13 mouse cellular contexts compared by ENCODE assay signal in the genomic region with DNA sequence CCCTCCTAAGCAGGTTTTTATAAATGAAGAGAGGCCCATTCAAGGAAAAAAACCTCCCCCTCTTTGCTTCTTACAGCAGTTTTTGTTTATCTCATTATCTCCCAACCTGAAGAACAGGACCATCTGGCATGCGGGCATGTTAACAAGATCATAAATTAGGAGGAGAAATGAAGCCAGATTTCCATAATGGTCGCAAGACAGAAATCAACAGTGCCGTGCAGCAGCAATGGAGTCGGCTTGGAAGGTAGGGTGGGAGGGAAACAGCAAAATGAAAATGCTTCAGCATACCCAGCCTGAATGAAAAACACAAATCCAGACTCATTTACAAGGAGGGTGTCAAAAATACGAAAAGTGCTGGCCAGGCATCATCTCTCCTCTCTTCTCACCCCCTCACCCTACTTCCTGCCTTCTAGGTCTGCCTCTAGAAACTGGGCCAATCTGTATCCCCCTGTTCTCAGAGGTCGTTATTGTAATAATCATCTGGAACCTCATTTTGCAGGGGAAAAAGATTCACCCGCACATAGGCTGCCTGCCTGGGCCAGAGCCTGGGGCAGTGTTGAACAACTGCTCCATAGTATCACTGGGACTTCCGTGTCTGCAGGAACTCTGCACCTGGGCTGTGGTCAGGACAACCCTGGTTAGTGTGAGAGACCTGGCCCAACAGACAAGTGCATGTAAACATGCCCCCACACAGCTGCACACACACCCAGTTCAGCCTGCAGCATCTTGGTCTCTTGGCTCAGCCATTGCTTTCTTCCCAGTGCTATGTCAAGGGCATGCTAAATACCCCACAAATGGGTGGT.
DNase-seq lines count a peak whose midpoint lies in the region; ATAC-seq and TF ChIP-seq lines count a peak whose summit lies in the region.
"Had no signal": no experiment of that assay in that cellular context is flagged by ENCODE, and none has a peak within 500 bp of the region (broad histone marks: within the 10 kb centered on the region; RNA-seq: fewer than 3 reads in every experiment).

No protein-coding gene starts in this region.

- H3K9ac ChIP-seq in embryonic facial prominence, embryonic 14.5 days (ENCODE audit: low read depth, low read length), result no peak overlapping the region
- no peak overlapping the region for H3K9ac ChIP-seq in limb, embryonic 14.5 days (ENCODE audit: low read depth, low read length, severe bottlenecking)
- H3K9ac ChIP-seq: embryonic facial prominence, embryonic 12.5 days; heart, embryonic 12.5 days; lung, embryonic 14.5 days had no signal

- H3K4me2 ChIP-seq in embryonic facial prominence, embryonic 14.5 days (ENCODE audit: low read depth, low read length), result no peak overlapping the region
- no peak overlapping the region for H3K4me2 ChIP-seq in limb, embryonic 14.5 days (replicated peaks; ENCODE audit: low read depth, low read length, severe bottlenecking)
- H3K4me2 ChIP-seq: embryonic facial prominence, embryonic 12.5 days; heart, embryonic 12.5 days; lung, embryonic 14.5 days had no signal

- DNase-seq in layer of hippocampus, adult 2 months (ENCODE audit: low spot score in 2 of 2), result peak; percentile 24 to 67
- DNase-seq in layer of hippocampus, postnatal 10 days (ENCODE audit: low spot score in 2 of 2), result no peak
- peak; percentile 64 for DNase-seq in brain, embryonic 18.5 days (ENCODE audit: low read depth, low spot score)
- peak; percentile 7 for DNase-seq in embryonic facial prominence, embryonic 14.5 days (ENCODE audit: low spot score)
- DNase-seq in limb, embryonic 14.5 days (ENCODE audit: low spot score), result no peak
- no peak for DNase-seq in kidney, adult 8-10 months
- DNase-seq: adrenal gland, postnatal 36 days; cerebellum, adult 8-10 months; kidney, postnatal 14 days; lung, embryonic 14.5 days had no signal

- no peaks in the 10 kb centered on the region for H3K9me3 ChIP-seq in embryonic facial prominence, embryonic 14.5 days (ENCODE audit: control insufficient read depth, low read length)
- no peaks in the 10 kb centered on the region for H3K9me3 ChIP-seq in limb, embryonic 14.5 days (ENCODE audit: control insufficient read depth, low read length)
- H3K9me3 ChIP-seq: embryonic facial prominence, embryonic 12.5 days; heart, embryonic 12.5 days had no signal

- no peak for TF ChIP-seq POLR2A in limb, embryonic 14.5 days (IDR thresholded peaks at IDR 0.05; ENCODE audit: borderline replicate concordance, extremely low read depth, insufficient read depth, insufficient read length)

- H3K4me3 ChIP-seq in layer of hippocampus, adult 2 months, result no peak overlapping the region
- H3K4me3 ChIP-seq in embryonic facial prominence, embryonic 14.5 days (ENCODE audit: low read depth, low read length), result no peak overlapping the region
- no peak overlapping the region for H3K4me3 ChIP-seq in limb, embryonic 14.5 days (replicated peaks; ENCODE audit: low read length)
- H3K4me3 ChIP-seq: embryonic facial prominence, embryonic 12.5 days; heart, embryonic 12.5 days had no signal

- no peak for ATAC-seq in embryonic facial prominence, embryonic 14.5 days (ENCODE audit: low read depth)
- ATAC-seq in limb, embryonic 14.5 days (ENCODE audit: low FRiP score, low read depth), result peak; percentile 63
- no peak for ATAC-seq in activated CD4-positive, CD25-positive, alpha-beta regulatory T cell, adult 4 months

- 55% methylated on average over 8 of the region's 8 CpGs for WGBS in embryonic facial prominence, embryonic 14.5 days
- WGBS in limb, embryonic 14.5 days, result 17% methylated on average over 8 of the region's 8 CpGs

- peak overlapping the region; percentile 82 for H3K27ac ChIP-seq in layer of hippocampus, adult 2 months
- no peak overlapping the region for H3K27ac ChIP-seq in embryonic facial prominence, embryonic 14.5 days (replicated peaks; ENCODE audit: low read depth, low read length)
- no peak overlapping the region for H3K27ac ChIP-seq in limb, embryonic 14.5 days (replicated peaks; ENCODE audit: low read depth, low read length)
- H3K27ac ChIP-seq: embryonic facial prominence, embryonic 12.5 days had no signal

- H3K36me3 ChIP-seq in embryonic facial prominence, embryonic 14.5 days (ENCODE audit: control insufficient read depth, insufficient read depth, low read length), result no peaks in the 10 kb centered on the region
- no peaks in the 10 kb centered on the region for H3K36me3 ChIP-seq in limb, embryonic 14.5 days (ENCODE audit: control insufficient read depth, insufficient read depth, low read length)
- H3K36me3 ChIP-seq: embryonic facial prominence, embryonic 12.5 days; heart, embryonic 12.5 days had no signal

- H3K27me3 ChIP-seq in embryonic facial prominence, embryonic 14.5 days (replicated peaks; ENCODE audit: control insufficient read depth, insufficient read depth, low read length), result no peaks in the 10 kb centered on the region
- H3K27me3 ChIP-seq in limb, embryonic 14.5 days (ENCODE audit: control insufficient read depth, insufficient read depth, low read length), result no peaks in the 10 kb centered on the region
- H3K27me3 ChIP-seq: embryonic facial prominence, embryonic 12.5 days; heart, embryonic 12.5 days had no signal

- H3K4me1 ChIP-seq in embryonic facial prominence, embryonic 14.5 days (ENCODE audit: control insufficient read depth, insufficient read depth, low read length), result no peaks in the 10 kb centered on the region
- H3K4me1 ChIP-seq in limb, embryonic 14.5 days (ENCODE audit: control insufficient read depth, insufficient read depth, low read length), result peaks cover 9% of the 10 kb centered on the region
- H3K4me1 ChIP-seq: embryonic facial prominence, embryonic 12.5 days; heart, embryonic 12.5 days had no signal

- no peak for TF ChIP-seq CTCF in layer of hippocampus, adult 2 months (conservative IDR thresholded peaks at IDR 0.05)

Comparison
In these comparisons a context has a peak if more than half of its experiments do, and no peak if none do; other contexts are left out.
1. DNase-seq: peak in layer of hippocampus, adult 2 months (2 of 2), brain, embryonic 18.5 days (single experiment) and embryonic facial prominence, embryonic 14.5 days (single experiment); none in layer of hippocampus, postnatal 10 days (0 of 2), limb, embryonic 14.5 days (single experiment) and kidney, adult 8-10 months (0 of 2).